Mouse (Mus musculus) urinary bladder, adult 18-20 months (tissue): Measurements from ENCODE around the gene Ccser2.
A peak's percentile ranks its signal among the peaks of the same experiment; 100 is the strongest.

Experiments
- DNase-seq, 2 experiments: peaks; one replicate each; pipeline ENCODE4 v3.0.0; 2022; ENCODE audit warnings: low spot score in 2 of 2, mixed read lengths in 2 of 2

Ccser2 gene

GRCm38 (mm10) chr14:36868769-36869362 lies 99.7 kb downstream of the Ccser2 start:
- no peak for DNase-seq

DNA sequence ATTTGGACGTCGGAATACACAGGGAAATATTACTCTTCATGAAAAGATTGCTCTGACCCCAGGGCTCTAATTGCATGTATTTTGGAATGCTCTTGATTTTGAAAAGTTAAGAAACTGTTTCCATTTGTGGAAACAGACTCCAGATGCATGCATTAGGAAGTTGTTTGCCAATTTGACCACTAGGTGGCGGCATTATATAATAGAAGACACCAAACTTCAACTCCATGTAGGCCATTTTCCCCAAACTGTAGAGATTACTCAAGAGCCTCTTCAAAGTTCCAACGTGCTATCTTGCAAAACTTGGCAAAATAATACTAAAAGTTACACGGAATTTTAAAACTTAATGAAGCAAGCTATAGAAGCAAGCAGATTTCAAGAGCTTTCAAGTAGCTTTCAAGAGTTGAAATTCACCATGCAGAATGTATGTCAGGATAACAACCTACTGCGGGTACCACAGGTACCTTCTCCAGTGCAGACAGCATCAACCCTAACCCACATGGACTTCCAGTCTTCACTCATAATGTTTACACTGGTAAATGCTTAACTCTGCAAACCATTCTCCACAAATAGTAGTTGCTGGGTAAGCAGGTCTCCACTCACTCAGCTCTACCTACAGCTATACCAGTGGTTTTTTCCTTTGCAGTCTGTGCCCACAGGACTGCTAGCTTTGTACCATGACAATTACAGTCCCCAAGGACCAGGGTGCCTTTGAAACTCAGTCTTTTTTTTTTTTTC lies 101.4 kb downstream of the Ccser2 start:
- no peak for DNase-seq

DNA sequence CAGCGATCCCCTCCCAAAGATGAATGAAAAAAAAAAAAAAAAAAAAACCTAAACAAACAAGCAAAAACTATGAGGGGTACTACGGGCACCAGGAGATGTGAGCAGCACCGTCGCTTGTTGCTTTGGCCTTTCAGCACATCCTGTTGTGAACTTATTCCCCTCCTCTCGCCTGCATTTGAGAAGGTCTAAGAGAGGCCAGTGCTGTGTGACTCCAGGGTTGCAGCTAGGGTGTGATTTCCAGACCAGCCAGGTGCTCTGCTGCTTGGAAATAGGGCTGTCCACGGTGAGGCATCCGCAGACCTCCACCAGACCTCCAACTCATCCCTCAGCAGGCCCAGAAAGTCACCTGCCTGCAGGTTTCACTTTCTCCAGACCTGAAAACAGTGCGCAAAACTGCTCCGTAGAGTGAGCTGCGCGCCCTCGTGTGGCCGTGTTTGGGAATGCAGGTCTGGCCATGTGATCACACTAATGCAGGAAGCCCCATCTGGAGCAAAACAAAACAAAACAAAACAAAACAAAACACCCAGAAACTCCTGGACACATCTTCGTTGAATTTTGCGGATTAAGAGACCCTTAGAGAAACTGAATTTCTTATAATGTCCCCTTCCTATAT lies 104.6 kb downstream of the Ccser2 start:
- DNase-seq: peak; percentile 66 to 93

- peak in 1 of 2 experiments; percentile 26 for DNase-seq
These were observed 106.2 kb downstream of the Ccser2 start for GRCm38 (mm10) chr14:36862387-36862786.

- DNase-seq: no peak
These were observed 109.6 kb downstream of the Ccser2 start for GRCm38 (mm10) chr14:36858932-36859331.

GRCm38 (mm10) chr14:36852972-36853371 lies 115.6 kb downstream of the Ccser2 start:
- DNase-seq: no peak

DNA sequence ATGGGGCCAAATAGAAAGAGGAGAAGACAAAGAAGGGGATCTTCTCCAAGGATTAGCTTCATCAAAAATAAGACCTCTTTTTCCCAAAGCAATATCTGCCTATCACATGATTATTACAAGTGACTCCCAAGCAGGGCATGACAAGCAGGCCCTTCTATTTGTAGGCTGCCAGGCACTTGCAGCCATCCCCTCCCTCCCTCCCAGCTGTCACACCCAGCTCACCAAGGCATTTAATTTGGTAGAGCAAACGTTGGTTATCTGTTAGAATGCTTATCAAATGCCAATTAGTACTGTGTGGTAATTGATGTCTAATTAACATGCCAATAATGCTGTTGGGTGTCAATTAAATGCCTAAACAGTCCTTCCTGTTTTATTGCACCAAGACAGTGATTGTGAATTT lies 119.7 kb downstream of the Ccser2 start:
- DNase-seq: no peak
